12 mouse cellular contexts compared by ENCODE assay signal in genomic region chr8:117481830-117482229, GRCm38 (mm10). TPM values are rescaled to one million over a fixed set of nuclear protein-coding genes. Genes with fewer than 3 reads are reported as not detected.
A peak's percentile ranks its signal among the peaks of the same experiment; 100 is the strongest.
DNase-seq lines count a peak whose midpoint lies in the region; ATAC-seq lines count a peak whose summit lies in the region.
"Had no signal": no experiment of that assay in that cellular context is flagged by ENCODE, and none has a peak within 500 bp of the region (broad histone marks: within the 10 kb centered on the region; RNA-seq: fewer than 3 reads in every experiment).

No protein-coding gene starts in this region.

- no peaks in the 10 kb centered on the region for H3K4me1 ChIP-seq in hindbrain, embryonic 11.5 days (replicated peaks; ENCODE audit: control insufficient read depth, insufficient read depth, low read length)
- H3K4me1 ChIP-seq: embryonic facial prominence, embryonic 15.5 days; hindbrain, embryonic 15.5 days; midbrain, embryonic 13.5 days had no signal

- no peak overlapping the region for H3K9ac ChIP-seq in hindbrain, embryonic 11.5 days (ENCODE audit: low read depth, low read length)
- H3K9ac ChIP-seq: embryonic facial prominence, embryonic 15.5 days; hindbrain, embryonic 15.5 days; midbrain, embryonic 13.5 days had no signal

- ATAC-seq in granulocyte monocyte progenitor cell, adult 5-6 weeks (replicated peaks; ENCODE audit: poor library complexity, severe bottlenecking), result peak; percentile 93
- ATAC-seq in hindbrain, embryonic 11.5 days (ENCODE audit: low FRiP score), result no peak
- no peak for ATAC-seq in CD4-positive, CD25-positive, alpha-beta regulatory T cell, adult 4 months
- ATAC-seq: midbrain, embryonic 13.5 days had no signal

- no peaks in the 10 kb centered on the region for H3K27me3 ChIP-seq in hindbrain, embryonic 11.5 days (ENCODE audit: control insufficient read depth, insufficient read depth, low read length)
- H3K27me3 ChIP-seq: embryonic facial prominence, embryonic 15.5 days; hindbrain, embryonic 15.5 days; midbrain, embryonic 13.5 days had no signal

- H3K4me3 ChIP-seq in hindbrain, embryonic 11.5 days (ENCODE audit: low read depth, low read length), result no peak overlapping the region
- H3K4me3 ChIP-seq: embryonic facial prominence, embryonic 15.5 days; hindbrain, embryonic 15.5 days; midbrain, embryonic 13.5 days had no signal

- WGBS in hindbrain, embryonic 11.5 days, result 88% methylated on average over 5 of the region's 5 CpGs

- no peak overlapping the region for H3K4me2 ChIP-seq in hindbrain, embryonic 11.5 days (replicated peaks; ENCODE audit: low read depth, low read length)
- H3K4me2 ChIP-seq: embryonic facial prominence, embryonic 15.5 days; hindbrain, embryonic 15.5 days; midbrain, embryonic 13.5 days had no signal

- H3K36me3 ChIP-seq in hindbrain, embryonic 11.5 days (ENCODE audit: control insufficient read depth, insufficient read depth, low read length), result no peaks in the 10 kb centered on the region
- H3K36me3 ChIP-seq: embryonic facial prominence, embryonic 15.5 days; hindbrain, embryonic 15.5 days; midbrain, embryonic 13.5 days had no signal

- peak; percentile 55 for DNase-seq in layer of hippocampus, adult 9-11 months
- DNase-seq in layer of hippocampus, adult 18-20 months (ENCODE audit: low spot score in 2 of 2), result no peak
- peak; percentile 60 for DNase-seq in lung, postnatal 36 days
- peak; percentile 82 to 84 for DNase-seq in spleen, postnatal 36 days (ENCODE audit: low spot score in 2 of 2)
- no peak for DNase-seq in hindbrain, embryonic 11.5 days (ENCODE audit: low spot score)
- DNase-seq: cerebellum, adult 8-10 months; kidney, postnatal 4 days had no signal

- H3K9me3 ChIP-seq in hindbrain, embryonic 11.5 days (ENCODE audit: control insufficient read depth, low read length), result no peaks in the 10 kb centered on the region
- H3K9me3 ChIP-seq: embryonic facial prominence, embryonic 15.5 days; hindbrain, embryonic 15.5 days; midbrain, embryonic 13.5 days had no signal

- H3K27ac ChIP-seq in hindbrain, embryonic 11.5 days (ENCODE audit: low read depth, low read length), result no peak overlapping the region
- H3K27ac ChIP-seq: embryonic facial prominence, embryonic 15.5 days; hindbrain, embryonic 15.5 days; midbrain, embryonic 13.5 days had no signal

RNA-seq across cellular contexts. Expression of gene Plcg2, which starts 16.3 kb away (rescaled TPM):
- 1 to 10 TPM; 3.2 to 4.2 TPM for total RNA-seq in layer of hippocampus, adult 18-20 months (2021)
- 60.4 and 61.3 TPM in 2 replicates for total RNA-seq in granulocyte monocyte progenitor cell, adult 5-6 weeks (2014; fragmentation: Nextera tagmentation)
- total RNA-seq in granulocyte monocyte progenitor cell, adult 5-6 weeks (2017), result 69.4 and 72.2 TPM in 2 replicates
- 1.8 TPM in 2 replicates for polyA plus RNA-seq in hindbrain, embryonic 11.5 days (2014; fragmentation: Nextera tagmentation; extraction: Ambion mirVana)
- under 1 TPM in 1 of 2 experiments, not detected in 1; 0.99 TPM for polyA plus RNA-seq in CD4-positive, CD25-positive, alpha-beta regulatory T cell, adult 4 months (2017; shearing (Covaris generic))

Comparison
In these comparisons a context has a peak if more than half of its experiments do, and no peak if none do; other contexts are left out.
1. DNase-seq: peak in layer of hippocampus, adult 9-11 months (single experiment), lung, postnatal 36 days (single experiment) and spleen, postnatal 36 days (2 of 2); none in layer of hippocampus, adult 18-20 months (0 of 2) and hindbrain, embryonic 11.5 days (single experiment).
2. RNA of gene Plcg2, which starts 16.3 kb away (total RNA-seq): 60.4 to 72.2 TPM in granulocyte monocyte progenitor cell, adult 5-6 weeks; 3.2 to 4.2 TPM in layer of hippocampus, adult 18-20 months; every median in the first group is over 10 times any median in the second.